Mouse (Mus musculus) urinary bladder, adult 2 months (tissue): Measurements from ENCODE around the gene Ttf1. TPM values are rescaled to one million over a fixed set of nuclear protein-coding genes. Genes with fewer than 3 reads are reported as not detected.

Experiments used
- DNase-seq: peaks from one replicate; pipeline ENCODE4 v3.0.0; 2022; ENCODE audit warnings: low spot score
- polyA plus RNA-seq: library from polyadenylated mRNA; depleted of rRNA; stranded (reverse); fragments of >200 nt; gene quantifications from 2 replicates; pipeline ENCODE4 v1.2.3, GENCODE M21; 2012; rRNA removed

The Ttf1 gene
- polyA plus RNA-seq: 15.0 and 16.7 TPM in 2 replicates

GRCm38 (mm10) chr2:29060135-29060597, at the start of gene Ttf1:
Ttf1 (plus strand) TSS chr2:29060262.
- DNase-seq: peak; percentile 64

GRCm38 (mm10) chr2:29012523-29012922, 47.5 kb upstream of the Ttf1 start:
- DNase-seq: no peak

GRCm38 (mm10) chr2:29016599-29017587, 43.2 kb upstream of the Ttf1 start:
- DNase-seq: no peak

DNA sequence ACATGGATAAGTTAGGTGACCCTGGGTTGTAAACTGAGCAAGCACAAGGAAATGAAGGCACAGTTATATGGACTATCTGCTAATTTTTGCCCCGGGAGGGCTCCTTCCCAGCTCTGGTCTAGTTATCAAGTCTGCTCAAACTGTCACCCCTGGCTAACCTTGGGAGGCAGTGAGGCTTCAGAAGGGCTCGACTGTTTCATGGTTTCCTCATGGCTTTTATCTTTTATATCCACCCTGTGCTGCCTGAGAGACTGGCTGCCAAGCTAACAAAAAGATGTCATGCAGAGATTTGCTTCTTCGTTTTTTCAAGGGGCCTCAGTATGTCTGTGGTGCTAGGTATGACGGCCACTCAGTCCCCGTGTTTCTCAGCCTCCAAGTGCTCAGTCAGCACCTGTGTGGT, 41.4 kb upstream of the Ttf1 start:
- no peak for DNase-seq

GRCm38 (mm10) chr2:29021025-29021424, 39.0 kb upstream of the Ttf1 start:
- no peak for DNase-seq

- no peak for DNase-seq
Observed at GRCm38 (mm10) chr2:29023001-29023400, 37.1 kb upstream of the Ttf1 start.

- DNase-seq: no peak
Observed at GRCm38 (mm10) chr2:29025284-29025683, 34.8 kb upstream of the Ttf1 start.

GRCm38 (mm10) chr2:29030048-29030734, 29.9 kb upstream of the Ttf1 start:
- DNase-seq: no peak

- DNase-seq: no peak
Observed at GRCm38 (mm10) chr2:29031951-29032350, 28.1 kb upstream of the Ttf1 start.

DNA sequence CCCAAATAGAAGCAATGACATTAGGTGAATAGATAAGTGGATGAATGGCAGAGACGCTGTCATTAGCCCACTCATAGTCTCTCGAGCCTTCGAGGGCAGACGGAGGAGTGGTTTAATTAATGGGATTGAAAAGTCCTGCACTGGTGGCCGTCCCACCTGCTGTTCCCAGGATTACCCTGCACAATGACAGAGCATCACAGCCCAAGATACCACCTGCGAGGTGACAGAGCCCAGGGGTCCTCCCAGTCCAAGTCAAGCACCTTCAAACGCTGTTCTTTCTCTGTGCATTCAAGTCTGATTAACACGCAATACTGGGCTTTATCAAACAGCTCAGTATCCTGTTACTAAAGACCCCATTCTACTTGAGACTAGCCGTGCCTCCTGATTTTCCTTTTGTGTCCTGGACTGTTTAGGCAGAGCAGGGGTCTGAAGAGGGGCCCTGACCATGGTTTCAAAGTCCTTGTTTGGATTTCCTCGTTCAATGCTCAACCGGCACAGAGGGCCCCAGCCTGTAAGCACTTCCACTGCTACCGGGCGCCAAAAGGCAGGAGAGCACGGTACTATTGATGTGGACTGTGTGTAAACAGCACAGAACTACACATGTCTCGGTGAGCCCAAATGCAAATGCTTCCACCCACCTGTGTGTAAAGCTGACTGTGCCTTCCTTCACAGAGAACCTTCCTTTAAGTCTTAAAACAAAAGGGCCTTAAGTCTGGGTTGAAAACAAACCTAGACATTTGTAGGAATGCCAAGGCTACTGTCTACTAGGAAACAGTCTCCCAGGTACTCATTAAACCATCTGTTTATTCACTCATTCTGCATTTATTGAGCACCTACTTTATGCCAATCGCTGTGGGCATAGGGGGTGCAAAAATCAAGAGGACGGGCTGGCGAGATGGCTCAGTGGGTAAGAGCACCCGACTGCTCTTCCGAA, 25.3 kb upstream of the Ttf1 start:
- DNase-seq: no peak

DNA sequence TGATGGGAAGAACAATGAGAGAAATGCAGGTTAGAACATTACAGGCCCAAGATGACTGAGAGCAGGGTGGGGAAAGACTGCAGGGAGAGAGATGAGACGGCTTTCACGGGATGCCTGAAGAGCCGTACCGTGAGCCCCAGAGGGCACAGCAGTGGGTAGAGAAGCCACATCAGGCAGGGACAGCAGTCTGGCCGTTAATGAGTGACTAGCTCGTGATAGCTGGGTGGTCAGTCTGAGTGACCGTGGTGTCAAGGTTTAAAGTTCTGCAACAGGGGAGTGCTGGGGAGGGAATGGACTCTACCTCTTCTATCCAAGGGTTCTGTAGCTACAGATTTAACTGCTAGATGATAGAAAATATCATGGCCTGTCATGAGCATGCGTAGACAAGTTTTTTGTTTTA, 24.4 kb upstream of the Ttf1 start:
- no peak for DNase-seq

DNA sequence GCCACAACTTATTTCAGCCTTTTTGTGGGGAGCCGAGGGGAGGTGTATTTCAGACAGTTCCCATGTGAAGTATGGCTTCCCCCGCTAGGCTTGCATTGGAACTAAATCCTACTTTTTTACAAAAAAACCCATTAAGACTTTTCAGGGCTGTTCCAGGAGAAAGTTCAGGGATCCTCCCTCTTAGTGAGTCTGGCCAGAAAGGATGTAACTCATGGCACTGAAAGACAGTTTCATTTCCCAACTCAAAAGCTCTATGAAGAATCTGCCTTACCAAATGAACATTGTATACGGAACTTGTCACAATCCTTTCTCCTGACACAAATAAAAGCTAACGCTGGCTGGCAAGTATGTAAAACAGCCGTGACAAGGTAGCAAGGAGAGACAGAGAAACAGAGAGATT, 20.3 kb upstream of the Ttf1 start:
- no peak for DNase-seq

DNA sequence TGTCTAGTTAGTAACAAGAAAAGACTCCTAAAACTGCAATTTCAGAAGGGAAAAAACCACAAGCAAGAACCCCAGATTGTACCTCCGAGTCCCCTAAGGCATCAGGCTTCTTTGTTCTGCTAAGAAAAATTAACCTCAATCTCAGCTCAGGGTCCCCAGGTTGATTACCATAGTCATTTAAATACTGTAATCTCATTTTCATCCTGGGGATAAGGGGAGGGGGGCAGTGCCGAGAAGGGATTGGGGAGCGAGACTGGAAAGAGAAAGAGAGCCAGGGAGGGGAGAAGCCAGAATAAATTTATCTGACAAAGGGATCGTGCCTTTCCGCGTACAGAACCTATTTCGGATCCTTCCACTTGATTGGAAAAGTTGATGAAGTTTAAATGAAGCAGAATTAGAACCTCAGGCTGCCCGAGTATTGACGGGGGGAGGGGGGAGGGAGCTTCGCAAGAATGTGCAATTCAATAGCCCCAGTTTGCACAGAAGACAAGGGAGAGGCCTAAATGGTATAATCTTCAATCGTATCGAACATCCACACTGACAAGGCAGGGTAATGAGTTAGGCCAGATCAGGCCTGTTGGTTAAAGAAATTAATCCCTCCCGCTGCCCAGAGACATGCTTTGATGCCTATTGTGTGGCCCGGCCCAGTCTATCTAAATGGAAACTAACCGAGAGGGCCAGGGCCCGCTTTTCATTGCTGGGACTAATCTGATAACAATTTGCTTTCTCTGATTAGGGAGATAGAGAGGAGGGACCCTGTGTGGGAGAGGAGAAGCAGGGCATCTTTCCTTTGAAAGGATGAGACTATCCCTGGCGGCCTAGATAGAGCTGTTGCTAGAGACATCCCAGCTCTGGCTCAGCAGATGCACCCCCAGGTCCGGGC, 19.2 kb upstream of the Ttf1 start:
- DNase-seq: no peak

- no peak for DNase-seq
Observed at GRCm38 (mm10) chr2:29041477-29041768, 18.6 kb upstream of the Ttf1 start.

- DNase-seq: no peak
Observed at GRCm38 (mm10) chr2:29042124-29042523, 17.9 kb upstream of the Ttf1 start.

- DNase-seq: no peak
Observed at GRCm38 (mm10) chr2:29046151-29046550, 13.9 kb upstream of the Ttf1 start.

DNA sequence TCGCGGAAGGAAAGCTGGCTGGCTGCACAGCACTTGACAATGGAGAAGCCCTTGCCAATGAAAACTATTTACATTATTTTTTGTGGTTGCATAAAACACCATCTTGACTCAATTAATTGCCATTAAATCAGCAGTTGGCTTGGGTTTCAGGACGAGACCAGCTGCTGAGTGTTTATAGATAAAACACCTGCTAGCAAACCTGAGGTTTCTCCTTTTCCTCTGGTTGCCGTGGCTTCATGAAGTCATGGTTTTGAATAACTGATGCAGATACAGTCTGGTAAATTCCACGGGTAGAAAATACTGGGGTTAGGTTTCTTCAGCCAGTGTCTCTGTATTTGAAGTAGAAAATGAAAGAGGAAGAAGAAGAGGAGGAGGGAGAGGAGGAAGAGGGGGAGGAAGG, 8.1 kb upstream of the Ttf1 start:
- DNase-seq: no peak

- DNase-seq: no peak
Observed at GRCm38 (mm10) chr2:29052943-29053454, 7.1 kb upstream of the Ttf1 start.

- DNase-seq: no peak
Observed at GRCm38 (mm10) chr2:29053802-29054544, 6.1 kb upstream of the Ttf1 start.

GRCm38 (mm10) chr2:29054545-29054935, 5.5 kb upstream of the Ttf1 start:
- DNase-seq: no peak
